Mouse (Mus musculus) spleen, adult 2 months (tissue): Measurements from ENCODE around the gene Agr3.

Experiments
- CTCF ChIP-seq: fragments of 200-500 bp; IDR thresholded peaks from 2 replicates; pipeline ENCODE4 v1.5.1; 2011; ENCODE audit warnings: mild to moderate bottlenecking, inconsistent platforms; ENCODE audit not compliant: insufficient read depth, insufficient read length, insufficient replicate concordance; ENCODE audit errors: extremely low read depth
- POLR2A ChIP-seq: fragments of 200-500 bp; IDR thresholded peaks from 2 replicates; pipeline ENCODE4 v1.6.1; 2011; ENCODE audit warnings: low read depth, low read length, inconsistent platforms

DNA sequence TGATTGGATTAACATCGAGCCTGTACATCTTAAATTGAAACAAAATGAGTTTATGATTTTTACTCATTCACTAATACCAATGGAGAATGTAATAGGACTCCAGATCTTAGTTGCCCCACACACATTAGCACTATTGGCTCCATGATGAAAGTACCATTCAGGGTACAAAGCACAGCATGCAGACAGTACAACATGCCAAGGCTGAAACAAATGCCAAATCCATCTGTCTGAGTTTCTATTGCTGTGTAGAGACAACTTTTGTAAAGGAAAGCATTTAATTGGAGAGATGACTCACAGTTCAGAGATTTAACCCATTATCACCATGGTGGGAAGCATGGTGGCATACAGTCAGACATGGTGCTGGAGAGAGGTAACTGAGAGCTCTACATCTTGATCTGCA is 7.4 kb upstream of the Agr3 start:
- no peak for TF ChIP-seq CTCF
- no peak for TF ChIP-seq POLR2A
